Mouse (Mus musculus) erythroid progenitor cell, adult 5-6 weeks (primary cell): ENCODE results near the gene Hmgb1. TPM values are rescaled to one million over a fixed set of nuclear protein-coding genes. Genes with fewer than 3 reads are reported as not detected.

Source experiments
- ATAC-seq: replicated peaks from 2 replicates; pipeline ENCODE4 v1.8.0; 2016; ENCODE audit warnings: moderate number of reproducible peaks, mild to moderate bottlenecking, moderate TSS enrichment, inconsistent platforms; ENCODE audit not compliant: poor library complexity, low FRiP score, severe bottlenecking
- total RNA-seq, 2 experiments: library from RNA; stranded (forward) in 1 of 2; stranded (reverse) in 1 of 2; fragments of 150-400 nt in 1 of 2; fragments of 186-747, 209-891 nt in 1 of 2; gene quantifications; 2 replicates each; pipeline versions ENCODE4 v1.2.3 to v1.2.4; 2015 to 2017; ENCODE audit warnings: low replicate concordance in 2 of 2

Gene Hmgb1
- total RNA-seq, 2 experiments from 2014 or later = 585 to 819 TPM

- ATAC-seq = no peak
These were observed 105.1 kb downstream of the Hmgb1 start for GRCm38 (mm10) chr5:149079018-149079757.

- no peak for ATAC-seq
These were observed 107.2 kb downstream of the Hmgb1 start for GRCm38 (mm10) chr5:149077136-149077535.

- ATAC-seq = no peak
These were observed 112.7 kb downstream of the Hmgb1 start for GRCm38 (mm10) chr5:149071546-149071945.

GRCm38 (mm10) chr5:149068745-149069144, 115.5 kb downstream of the Hmgb1 start:
- ATAC-seq = no peak

GRCm38 (mm10) chr5:149068247-149068740, 116.0 kb downstream of the Hmgb1 start:
- ATAC-seq = 0 out of 2 replicates have a peak, but pooled peaks have one; percentile 14

- peak; percentile 87 for ATAC-seq
These were observed 116.8 kb downstream of the Hmgb1 start for GRCm38 (mm10) chr5:149067501-149067961.

GRCm38 (mm10) chr5:149062833-149063232, 121.5 kb downstream of the Hmgb1 start:
- ATAC-seq = no peak

GRCm38 (mm10) chr5:149053352-149054168, 130.7 kb downstream of the Hmgb1 start:
- peak; percentile 32; the same call in 1 of the 2 replicates for ATAC-seq

GRCm38 (mm10) chr5:149052421-149053338, 131.6 kb downstream of the Hmgb1 start:
- ATAC-seq = peak; percentile 97

- ATAC-seq = peak; percentile 21
These were observed 132.5 kb downstream of the Hmgb1 start for GRCm38 (mm10) chr5:149051571-149052420.

GRCm38 (mm10) chr5:149051194-149051570, 133.1 kb downstream of the Hmgb1 start:
- ATAC-seq = peak; percentile 39

GRCm38 (mm10) chr5:149050588-149051160, 133.6 kb downstream of the Hmgb1 start:
- ATAC-seq = no peak

GRCm38 (mm10) chr5:149049435-149049834, 134.9 kb downstream of the Hmgb1 start:
- ATAC-seq = no peak

- no peak for ATAC-seq
These were observed 135.3 kb downstream of the Hmgb1 start for GRCm38 (mm10) chr5:149048961-149049360.

GRCm38 (mm10) chr5:149046650-149047049, 137.6 kb downstream of the Hmgb1 start:
- no peak for ATAC-seq

- no peak for ATAC-seq
These were observed 138.7 kb downstream of the Hmgb1 start for GRCm38 (mm10) chr5:149045470-149046085.

- ATAC-seq = no peak
These were observed 139.2 kb downstream of the Hmgb1 start for GRCm38 (mm10) chr5:149045054-149045453.

GRCm38 (mm10) chr5:149044067-149044466, 140.2 kb downstream of the Hmgb1 start:
- ATAC-seq = no peak
